Mouse (Mus musculus): Measurements from ENCODE around the gene Tmem132b. TPM values are rescaled to one million over a fixed set of nuclear protein-coding genes. Genes with fewer than 3 reads are reported as not detected.

Tmem132b gene
- polyA plus RNA-seq, 1 experiment from 2014 or later, result 1.5 TPM

DNA sequence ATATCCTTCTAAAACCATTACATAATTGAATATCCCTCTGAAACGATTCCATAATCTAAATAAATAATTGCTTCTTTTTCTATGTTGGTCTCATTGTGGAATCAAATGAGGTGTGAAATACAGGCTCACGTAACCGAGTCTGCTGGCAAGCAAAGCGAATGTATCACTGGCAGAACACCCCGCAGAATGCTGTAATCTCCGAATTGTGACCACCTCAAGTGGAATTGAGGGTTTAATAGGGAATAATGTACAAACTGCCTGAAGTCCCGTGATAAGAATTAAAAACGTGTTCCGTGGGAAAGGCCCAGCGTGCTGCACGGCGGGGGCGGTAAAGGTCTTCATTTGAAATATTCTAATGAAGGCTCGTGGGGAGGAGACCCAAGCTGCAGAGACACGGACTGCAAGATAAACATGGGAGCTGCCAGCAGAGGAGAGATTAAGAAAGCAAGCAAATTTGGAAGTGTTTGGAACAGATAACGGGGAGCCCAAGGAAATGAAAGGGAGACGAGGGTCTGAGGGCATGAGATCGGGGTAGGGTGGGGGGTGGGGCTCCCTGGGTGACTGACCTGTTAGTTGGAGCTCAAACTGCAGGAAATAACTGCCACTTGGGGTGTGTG lies 110.1 kb downstream of the Tmem132b start:
- Histone ChIP-seq H3K27me3 (ENCODE audit: control insufficient read depth, insufficient read depth, low read length) (no peaks in the 10 kb centered on the region), H3K9ac (ENCODE audit: low read length) (no peak overlapping the region), H3K4me2 (ENCODE audit: low read depth) (no peak overlapping the region), H3K4me1 (ENCODE audit: control insufficient read depth, insufficient read depth, low read length) (no peaks in the 10 kb centered on the region), H3K9me3 (ENCODE audit: control insufficient read depth, low read length) (no peaks in the 10 kb centered on the region), H3K4me3 (ENCODE audit: low read depth, low read length) (no peak overlapping the region), H3K36me3 (ENCODE audit: control insufficient read depth, insufficient read depth, low read length) (no peaks in the 10 kb centered on the region), H3K27ac (ENCODE audit: low read depth, low read length) (no peak overlapping the region)
- no peak for DNase-seq (ENCODE audit: low spot score)
- WGBS, result 73% methylated on average over 18 of the region's 18 CpGs
- no peak for ATAC-seq (ENCODE audit: insufficient read depth, low FRiP score, low TSS enrichment)

DNA sequence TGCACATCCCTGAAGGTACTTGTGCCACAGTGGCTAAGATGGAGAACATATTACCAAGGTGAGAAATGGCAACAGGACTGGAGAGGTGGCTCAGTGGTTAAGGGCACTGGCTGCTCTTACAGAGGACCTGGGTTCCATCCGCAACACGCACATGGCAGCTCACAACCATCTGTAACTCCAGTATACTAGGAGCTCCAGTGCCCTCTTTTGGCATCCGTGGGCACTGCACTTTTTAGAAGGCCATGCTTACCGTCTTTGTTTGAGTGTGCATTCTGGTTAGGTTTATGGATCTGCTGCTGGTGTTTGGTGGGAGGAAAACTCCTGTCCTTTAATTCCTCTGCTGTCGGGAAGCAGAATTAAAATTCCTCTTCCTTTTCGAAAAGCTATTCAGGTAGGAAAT lies 116.7 kb downstream of the Tmem132b start:
- no peaks in the 10 kb centered on the region for H3K27me3 ChIP-seq (ENCODE audit: control insufficient read depth, insufficient read depth, low read length)
- WGBS, result 78% methylated on average over 6 of the region's 6 CpGs
- H3K27ac ChIP-seq (ENCODE audit: low read depth, low read length), result no peak overlapping the region
- no peak for DNase-seq (ENCODE audit: low spot score)
- H3K9ac ChIP-seq (ENCODE audit: low read length), result no peak overlapping the region
- no peaks in the 10 kb centered on the region for H3K36me3 ChIP-seq (ENCODE audit: control insufficient read depth, insufficient read depth, low read length)
- no peak overlapping the region for H3K4me3 ChIP-seq (ENCODE audit: low read depth, low read length)
- no peak overlapping the region for H3K4me2 ChIP-seq (ENCODE audit: low read depth)
- no peaks in the 10 kb centered on the region for H3K9me3 ChIP-seq (ENCODE audit: control insufficient read depth, low read length)
- H3K4me1 ChIP-seq (ENCODE audit: control insufficient read depth, insufficient read depth, low read length), result 0 out of 2 replicates have a peak, but pooled peaks cover 2% of the 10 kb centered on the region
- ATAC-seq (ENCODE audit: insufficient read depth, low FRiP score, low TSS enrichment), result no peak

DNA sequence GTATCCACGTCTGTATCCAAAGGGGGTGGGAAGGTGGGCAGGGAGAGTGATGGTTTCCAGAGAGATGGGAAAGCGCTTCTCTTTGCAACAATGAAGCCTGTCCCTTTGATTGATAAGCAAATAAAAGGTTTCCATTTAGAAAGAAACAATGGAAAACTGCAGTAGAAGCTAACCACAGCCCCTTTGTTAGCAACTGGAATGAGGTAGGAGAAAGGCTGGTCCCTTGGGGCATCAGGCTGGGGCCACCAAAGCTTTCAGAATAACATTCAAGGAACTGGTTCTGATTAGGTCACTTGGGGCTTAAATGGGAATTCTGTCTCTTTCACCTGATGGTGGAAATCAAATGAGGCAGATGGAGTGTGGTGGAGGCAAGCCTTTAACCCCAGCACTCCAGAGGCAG lies 118.4 kb downstream of the Tmem132b start:
- Histone ChIP-seq H3K4me2 (ENCODE audit: low read depth) (no peak overlapping the region), H3K4me3 (ENCODE audit: low read depth, low read length) (no peak overlapping the region), H3K9ac (ENCODE audit: low read length) (no peak overlapping the region), H3K4me1 (ENCODE audit: control insufficient read depth, insufficient read depth, low read length) (0 out of 2 replicates have a peak, but pooled peaks cover 2% of the 10 kb centered on the region), H3K36me3 (ENCODE audit: control insufficient read depth, insufficient read depth, low read length) (no peaks in the 10 kb centered on the region), H3K27me3 (ENCODE audit: control insufficient read depth, insufficient read depth, low read length) (no peaks in the 10 kb centered on the region), H3K9me3 (ENCODE audit: control insufficient read depth, low read length) (no peaks in the 10 kb centered on the region), H3K27ac (ENCODE audit: low read depth, low read length) (no peak overlapping the region)
- DNase-seq (ENCODE audit: low spot score), result no peak
- no peak for ATAC-seq (ENCODE audit: insufficient read depth, low FRiP score, low TSS enrichment)
- WGBS, result 12% methylated on average over 2 of the region's 2 CpGs

DNA sequence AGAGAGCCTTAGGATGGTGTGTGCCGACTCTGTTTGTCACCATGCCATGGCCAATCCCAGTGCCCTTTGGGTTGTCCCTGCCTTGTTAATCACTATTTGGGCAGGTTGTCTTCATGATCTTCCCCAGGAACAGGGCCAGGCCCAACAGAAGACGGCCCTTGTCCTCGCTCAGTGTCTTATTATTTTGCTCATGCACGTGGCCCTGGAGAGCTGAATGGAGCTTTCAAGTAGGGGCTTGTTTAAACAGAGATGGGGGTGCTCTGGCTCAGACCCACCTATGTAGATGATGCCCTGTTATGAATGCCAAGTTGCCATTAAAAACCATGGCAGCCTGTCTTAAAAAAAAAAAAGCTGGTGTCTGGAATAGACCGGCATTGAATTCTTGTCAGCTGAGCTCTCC lies 126.5 kb downstream of the Tmem132b start:
- ATAC-seq (ENCODE audit: insufficient read depth, low FRiP score, low TSS enrichment) (no peak), DNase-seq (ENCODE audit: low spot score) (no peak)
- H3K4me1 ChIP-seq (ENCODE audit: control insufficient read depth, insufficient read depth, low read length), result no peaks in the 10 kb centered on the region
- H3K9ac ChIP-seq (ENCODE audit: low read length), result no peak overlapping the region
- H3K27me3 ChIP-seq (ENCODE audit: control insufficient read depth, insufficient read depth, low read length), result no peaks in the 10 kb centered on the region
- H3K27ac ChIP-seq (ENCODE audit: low read depth, low read length), result no peak overlapping the region
- H3K36me3 ChIP-seq (ENCODE audit: control insufficient read depth, insufficient read depth, low read length), result no peaks in the 10 kb centered on the region
- H3K9me3 ChIP-seq (ENCODE audit: control insufficient read depth, low read length), result no peaks in the 10 kb centered on the region
- H3K4me2 ChIP-seq (ENCODE audit: low read depth), result no peak overlapping the region
- no peak overlapping the region for H3K4me3 ChIP-seq (ENCODE audit: low read depth, low read length)
- 89% methylated on average over 5 of the region's 5 CpGs for WGBS

DNA sequence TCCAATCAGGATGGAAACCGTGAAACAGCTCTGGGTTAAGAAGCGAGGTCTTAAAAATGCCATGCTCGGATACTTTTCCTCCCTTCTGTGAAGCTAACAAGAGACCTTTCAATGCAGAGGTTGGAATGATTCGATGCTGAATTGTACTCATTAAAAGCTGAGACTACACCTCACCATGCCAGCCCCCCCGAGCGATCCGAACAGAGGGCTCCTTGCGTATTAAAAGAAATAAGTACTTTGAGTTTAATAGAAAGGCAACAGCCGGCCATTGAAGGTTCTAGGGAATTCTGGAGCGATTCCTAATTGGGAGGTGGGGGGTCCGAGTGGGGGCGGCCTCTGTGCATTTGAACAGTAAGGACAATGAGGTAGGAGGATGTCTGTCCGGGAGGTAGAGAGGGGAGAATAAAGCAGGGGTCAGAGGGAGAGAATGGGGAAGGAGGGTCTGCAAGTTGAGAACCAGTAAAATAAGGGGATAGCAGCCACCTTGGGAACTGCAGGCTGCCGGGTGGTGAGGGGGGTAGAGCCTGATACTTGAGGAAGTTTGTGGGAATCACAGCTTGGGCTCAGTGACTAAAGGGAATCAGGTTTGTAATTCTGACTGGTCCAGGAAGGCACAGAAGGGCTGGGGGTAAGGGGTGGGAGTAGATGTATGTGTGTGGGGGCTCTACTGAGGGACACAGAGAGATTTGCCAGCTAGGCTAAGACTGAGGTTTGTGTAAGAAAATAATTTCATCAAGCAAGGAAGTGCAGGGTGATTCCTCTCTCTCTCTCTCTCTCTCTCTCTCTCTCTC lies 127.6 kb downstream of the Tmem132b start:
- Histone ChIP-seq H3K9ac (ENCODE audit: low read length) (no peak overlapping the region), H3K9me3 (ENCODE audit: control insufficient read depth, low read length) (no peaks in the 10 kb centered on the region), H3K4me2 (ENCODE audit: low read depth) (no peak overlapping the region), H3K4me1 (ENCODE audit: control insufficient read depth, insufficient read depth, low read length) (no peaks in the 10 kb centered on the region), H3K4me3 (ENCODE audit: low read depth, low read length) (no peak overlapping the region), H3K27ac (ENCODE audit: low read depth, low read length) (no peak overlapping the region), H3K27me3 (ENCODE audit: control insufficient read depth, insufficient read depth, low read length) (no peaks in the 10 kb centered on the region), H3K36me3 (ENCODE audit: control insufficient read depth, insufficient read depth, low read length) (no peaks in the 10 kb centered on the region)
- DNase-seq (ENCODE audit: low spot score), result no peak
- no peak for ATAC-seq (ENCODE audit: insufficient read depth, low FRiP score, low TSS enrichment)
- WGBS, result 46% methylated on average over 14 of the region's 14 CpGs

DNA sequence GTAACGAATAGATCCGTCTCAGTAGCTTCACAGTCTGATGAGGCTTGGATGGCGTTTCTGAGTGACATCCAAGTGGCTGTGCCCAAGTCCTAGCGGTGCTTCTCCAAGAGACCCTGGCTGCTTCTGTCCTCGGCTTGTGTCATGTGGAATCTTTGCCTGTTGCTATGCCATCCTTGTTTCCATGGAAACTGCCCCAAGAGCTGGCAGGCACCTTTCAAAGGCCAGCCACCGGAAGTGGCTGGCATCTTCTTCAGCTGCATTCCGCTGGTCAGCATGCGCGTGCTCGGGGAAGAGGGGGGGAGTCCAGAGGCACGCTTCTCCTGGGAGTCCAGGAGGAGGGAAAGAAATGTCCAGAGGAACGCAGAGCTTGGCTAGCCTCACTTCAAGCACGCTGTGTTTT lies 144.0 kb downstream of the Tmem132b start:
- Histone ChIP-seq H3K27ac (ENCODE audit: low read depth, low read length) (no peak overlapping the region), H3K4me3 (ENCODE audit: low read depth, low read length) (no peak overlapping the region), H3K9me3 (ENCODE audit: control insufficient read depth, low read length) (no peaks in the 10 kb centered on the region), H3K4me1 (ENCODE audit: control insufficient read depth, insufficient read depth, low read length) (no peaks in the 10 kb centered on the region), H3K4me2 (ENCODE audit: low read depth) (no peak overlapping the region), H3K27me3 (ENCODE audit: control insufficient read depth, insufficient read depth, low read length) (no peaks in the 10 kb centered on the region), H3K9ac (ENCODE audit: low read length) (no peak overlapping the region; the same call in 1 of the 2 replicates), H3K36me3 (ENCODE audit: control insufficient read depth, insufficient read depth, low read length) (no peaks in the 10 kb centered on the region)
- ATAC-seq (ENCODE audit: insufficient read depth, low FRiP score, low TSS enrichment) (no peak), DNase-seq (ENCODE audit: low spot score) (peak; percentile 51)
- WGBS, result 42% methylated on average over 13 of the region's 13 CpGs

DNA sequence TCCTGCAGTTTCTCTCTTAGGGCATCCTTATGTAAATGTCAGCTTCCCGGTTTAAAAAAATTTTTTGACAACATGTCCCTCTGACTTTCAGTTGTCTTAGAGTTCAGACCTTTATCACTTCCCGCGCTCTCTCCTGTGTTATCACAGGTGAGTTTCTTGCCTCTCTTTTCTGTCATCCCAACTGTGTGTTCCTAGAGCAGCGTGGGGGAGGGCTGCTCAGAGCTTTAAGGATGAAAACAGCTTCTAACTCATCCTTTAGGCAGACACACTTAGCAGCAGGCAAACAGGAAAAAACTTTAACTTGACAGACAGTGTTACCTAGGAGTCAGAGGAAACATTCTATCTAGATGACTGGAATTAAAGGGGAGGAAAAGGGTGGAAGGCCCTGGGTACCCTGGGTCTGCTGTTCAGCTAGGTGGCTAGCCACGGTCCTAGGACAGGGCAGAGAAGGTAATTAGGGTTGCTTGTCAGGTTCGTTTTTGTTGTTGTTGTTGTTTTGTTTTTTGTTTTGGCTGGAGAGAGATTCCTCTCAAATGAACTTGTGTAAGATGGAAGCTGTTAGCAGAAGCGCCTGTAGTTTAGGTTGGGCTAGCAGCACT lies 144.6 kb downstream of the Tmem132b start:
- Histone ChIP-seq H3K4me3 (ENCODE audit: low read depth, low read length) (no peak overlapping the region), H3K9ac (ENCODE audit: low read length) (no peak overlapping the region), H3K27me3 (ENCODE audit: control insufficient read depth, insufficient read depth, low read length) (no peaks in the 10 kb centered on the region), H3K36me3 (ENCODE audit: control insufficient read depth, insufficient read depth, low read length) (no peaks in the 10 kb centered on the region), H3K4me2 (ENCODE audit: low read depth) (no peak overlapping the region), H3K4me1 (ENCODE audit: control insufficient read depth, insufficient read depth, low read length) (no peaks in the 10 kb centered on the region), H3K9me3 (ENCODE audit: control insufficient read depth, low read length) (no peaks in the 10 kb centered on the region), H3K27ac (ENCODE audit: low read depth, low read length) (no peak overlapping the region)
- ATAC-seq (ENCODE audit: insufficient read depth, low FRiP score, low TSS enrichment), result no peak
- no peak for DNase-seq (ENCODE audit: low spot score)
- 73% methylated on average over 7 of the region's 7 CpGs for WGBS

DNA sequence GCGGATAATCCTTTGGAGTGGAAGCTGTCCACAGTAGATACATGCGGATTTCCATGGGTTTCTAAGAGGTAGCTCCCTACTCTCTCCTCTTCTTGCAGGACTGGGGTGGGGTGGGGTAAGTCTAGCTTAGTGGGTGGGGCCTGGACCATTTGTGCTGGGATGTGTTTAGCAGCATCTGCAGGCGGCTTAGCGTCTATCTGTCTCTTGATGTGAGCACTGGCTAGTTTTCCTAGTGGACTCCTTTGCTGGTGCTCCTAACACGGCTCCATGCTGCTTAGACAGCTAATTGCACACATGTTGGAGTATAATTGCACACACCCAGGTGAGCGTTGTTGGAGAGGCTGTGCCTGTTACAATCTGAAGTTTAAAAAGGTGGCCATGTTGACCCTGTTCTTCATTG lies 149.3 kb downstream of the Tmem132b start:
- DNase-seq (ENCODE audit: low spot score), result no peak
- H3K36me3 ChIP-seq (ENCODE audit: control insufficient read depth, insufficient read depth, low read length), result no peaks in the 10 kb centered on the region
- H3K9ac ChIP-seq (ENCODE audit: low read length), result no peak overlapping the region
- no peak for ATAC-seq (ENCODE audit: insufficient read depth, low FRiP score, low TSS enrichment)
- no peaks in the 10 kb centered on the region for H3K4me1 ChIP-seq (ENCODE audit: control insufficient read depth, insufficient read depth, low read length)
- whole genome bisulfite sequencing, result 76% methylated on average over 6 of the region's 6 CpGs
- no peak overlapping the region for H3K4me2 ChIP-seq (ENCODE audit: low read depth)
- no peak overlapping the region for H3K4me3 ChIP-seq (ENCODE audit: low read depth, low read length)
- H3K27me3 ChIP-seq (ENCODE audit: control insufficient read depth, insufficient read depth, low read length), result no peaks in the 10 kb centered on the region
- H3K27ac ChIP-seq (ENCODE audit: low read depth, low read length), result no peak overlapping the region
- H3K9me3 ChIP-seq (ENCODE audit: control insufficient read depth, low read length), result no peaks in the 10 kb centered on the region

DNA sequence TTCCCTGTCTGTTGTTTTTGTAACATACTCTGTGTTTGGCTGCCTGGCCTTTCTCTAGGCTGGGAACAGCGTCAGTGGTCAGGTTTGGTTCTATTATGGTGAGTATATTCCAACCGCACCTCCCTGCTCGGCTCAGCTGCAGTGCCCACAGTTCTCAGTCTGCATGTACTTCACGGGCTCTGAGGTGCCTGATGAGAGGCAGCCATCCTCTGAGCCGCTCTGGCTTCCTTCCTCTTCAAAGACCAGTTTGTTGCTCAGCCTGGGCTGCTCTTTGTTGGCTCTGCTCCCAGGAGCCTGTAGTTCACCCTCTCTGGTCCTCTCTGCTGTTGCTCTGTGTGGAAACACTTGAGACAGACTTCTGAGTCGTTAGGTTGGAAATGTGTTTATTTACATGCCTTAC lies 151.9 kb downstream of the Tmem132b start:
- H3K27me3 ChIP-seq (ENCODE audit: control insufficient read depth, insufficient read depth, low read length), result no peaks in the 10 kb centered on the region
- H3K4me2 ChIP-seq (ENCODE audit: low read depth), result no peak overlapping the region
- DNase-seq (ENCODE audit: low spot score) (no peak), ATAC-seq (ENCODE audit: insufficient read depth, low FRiP score, low TSS enrichment) (no peak)
- 82% methylated on average over 6 of the region's 6 CpGs for WGBS
- H3K36me3 ChIP-seq (ENCODE audit: control insufficient read depth, insufficient read depth, low read length), result no peaks in the 10 kb centered on the region
- H3K4me3 ChIP-seq (ENCODE audit: low read depth, low read length), result no peak overlapping the region
- no peak overlapping the region for H3K9ac ChIP-seq (ENCODE audit: low read length)
- H3K27ac ChIP-seq (ENCODE audit: low read depth, low read length), result no peak overlapping the region
- no peaks in the 10 kb centered on the region for H3K9me3 ChIP-seq (ENCODE audit: control insufficient read depth, low read length)
- no peaks in the 10 kb centered on the region for H3K4me1 ChIP-seq (ENCODE audit: control insufficient read depth, insufficient read depth, low read length)
